Mouse (Mus musculus) liver, adult 2 months (tissue): ENCODE data around the gene Sema4a.

ENCODE experiments used
- CTCF ChIP-seq: fragments of 200-500 bp; IDR thresholded peaks from 2 replicates; pipeline ENCODE4 v1.5.1; 2011; ENCODE audit warnings: low read depth, low read length, control low read depth
- POLR2A ChIP-seq: fragments of 200-500 bp; IDR thresholded peaks from 2 replicates; pipeline ENCODE4 v1.6.1; 2011; ENCODE audit warnings: low read length, control low read depth; ENCODE audit not compliant: insufficient read depth; ENCODE audit errors: extremely low read depth

GRCm38 (mm10) chr3:88501366-88502030, 40.5 kb upstream of the Sema4a start:
- TF ChIP-seq POLR2A = no peak
- no peak for TF ChIP-seq CTCF
